Comparison of ENCODE assay signal across 28 mouse cellular contexts in genomic region chr10:120921501-120921900, GRCm38 (mm10). TPM values are rescaled to one million over a fixed set of nuclear protein-coding genes. Genes with fewer than 3 reads are reported as not detected.
A peak's percentile ranks its signal among the peaks of the same experiment; 100 is the strongest.
DNase-seq lines count a peak whose midpoint lies in the region.
"Had no signal": no experiment of that assay in that cellular context is flagged by ENCODE, and none has a peak within 500 bp of the region (broad histone marks: within the 10 kb centered on the region; RNA-seq: fewer than 3 reads in every experiment).

No protein-coding gene starts in this region.

- H3K27ac ChIP-seq in hindbrain, embryonic 10.5 days, result no peak overlapping the region
- H3K27ac ChIP-seq: embryonic facial prominence, embryonic 12.5 days; embryonic facial prominence, embryonic 15.5 days; gastrocnemius, adult 2 months; heart, embryonic 15.5 days; hindbrain, embryonic 12.5 days; hindbrain, embryonic 15.5 days had no signal

- intact Hi-C loops in heart, postnatal 25 days (cut with DNase I), result no loop called here
- intact Hi-C loops in left cerebral cortex, postnatal 25 days (cut with DNase I), result no loop called here

- H3K36me3 ChIP-seq in hindbrain, embryonic 10.5 days, result peaks cover 29% of the 10 kb centered on the region

- 80% methylated on average over 2 of the region's 2 CpGs for WGBS in hindbrain, embryonic 10.5 days

- no peaks in the 10 kb centered on the region for H3K9me3 ChIP-seq in hindbrain, embryonic 10.5 days
- H3K9me3 ChIP-seq: embryonic facial prominence, embryonic 12.5 days; embryonic facial prominence, embryonic 15.5 days; G1E; heart, embryonic 12.5 days; heart, embryonic 15.5 days; hindbrain, embryonic 12.5 days; hindbrain, embryonic 15.5 days had no signal

- DNase-seq in adrenal gland, adult 2 months, result peak; percentile 44
- DNase-seq in adrenal gland, adult 18-20 months (ENCODE audit: low spot score in 2 of 2), result no peak
- DNase-seq in heart, adult 11 months, result peak; percentile 48
- DNase-seq in heart, postnatal 25 days (ENCODE audit: low spot score), result no peak
- DNase-seq in Muller cell, postnatal 12 days (ENCODE audit: inconsistent ontology term), result peak; percentile 87
- DNase-seq in hindbrain, embryonic 10.5 days (ENCODE audit: low spot score), result no peak
- DNase-seq in left cerebral cortex, postnatal 25 days (ENCODE audit: low spot score in 2 of 2), result no peak
- DNase-seq: adrenal gland, adult 8-10 months; B cell, adult 2 months; cerebellum, adult 11 months; cerebellum, adult 2 months; cerebellum, adult 9-11 months; cerebellum, postnatal 25 days; forebrain, postnatal 0 days; gastrocnemius, adult 2 months; gastrocnemius, postnatal 14 days; heart, adult 18-20 months; heart, postnatal 10 days; heart, postnatal 4 days had no signal

- no peaks in the 10 kb centered on the region for H3K27me3 ChIP-seq in hindbrain, embryonic 10.5 days (ENCODE audit: insufficient read depth, poor library complexity, severe bottlenecking)
- H3K27me3 ChIP-seq: CH12.LX; embryonic facial prominence, embryonic 12.5 days; embryonic facial prominence, embryonic 15.5 days; heart, embryonic 12.5 days; heart, embryonic 15.5 days; hindbrain, embryonic 12.5 days; hindbrain, embryonic 15.5 days; Patski had no signal

- H3K4me1 ChIP-seq in hindbrain, embryonic 10.5 days (replicated peaks), result no peaks in the 10 kb centered on the region
- H3K4me1 ChIP-seq: embryonic facial prominence, embryonic 12.5 days; embryonic facial prominence, embryonic 15.5 days; hindbrain, embryonic 12.5 days; hindbrain, embryonic 15.5 days had no signal

- no peak overlapping the region for H3K4me3 ChIP-seq in hindbrain, embryonic 10.5 days
- H3K4me3 ChIP-seq: embryonic facial prominence, embryonic 12.5 days; embryonic facial prominence, embryonic 15.5 days; gastrocnemius, adult 2 months; heart, embryonic 12.5 days; heart, embryonic 15.5 days; hindbrain, embryonic 12.5 days; hindbrain, embryonic 15.5 days had no signal

RNA-seq across cellular contexts. Expression of gene Msrb3, which starts 22.6 kb away (rescaled TPM):
- 10 to 100 TPM; 37.9 to 71.3 TPM for total RNA-seq in adrenal gland, adult 2 months (2021)
- polyA plus RNA-seq in adrenal gland, adult 2 months (2012; rRNA removed), result 38.5 and 39.2 TPM in 2 replicates
- 10 to 100 TPM; 42.7 to 62.5 TPM for total RNA-seq in adrenal gland, adult 18-20 months (2021)
- 100 to 1,000 TPM; 101 to 106 TPM for total RNA-seq in heart, postnatal 25 days (2021)
- 3.1 and 4.5 TPM in 2 replicates for polyA plus RNA-seq in hindbrain, embryonic 10.5 days (2016; fragmentation: Nextera tagmentation; extraction: Ambion mirVana)
- total RNA-seq in left cerebral cortex, postnatal 25 days (2021), result 1 to 10 TPM; 5.7 to 6.0 TPM
- total RNA-seq: CH12.LX had no signal
- polyA plus RNA-seq: G1E had no signal

RNA-seq across cellular contexts. Expression of gene Lemd3, which starts 57.6 kb away (rescaled TPM):
- 10 to 100 TPM; 22.4 to 22.8 TPM for total RNA-seq in adrenal gland, adult 2 months (2021)
- polyA plus RNA-seq in adrenal gland, adult 2 months (2012; rRNA removed), result 8.0 and 8.3 TPM in 2 replicates
- total RNA-seq in adrenal gland, adult 18-20 months (2021), result 10 to 100 TPM; 20.9 to 24.0 TPM
- total RNA-seq in heart, postnatal 25 days (2021), result 10 to 100 TPM; 11.8 to 12.3 TPM
- 2.3 and 2.6 TPM in 2 replicates for polyA plus RNA-seq in hindbrain, embryonic 10.5 days (2016; fragmentation: Nextera tagmentation; extraction: Ambion mirVana)
- total RNA-seq in left cerebral cortex, postnatal 25 days (2021), result 10 to 100 TPM; 35.0 to 37.6 TPM

Comparison
In these comparisons a context has a peak if more than half of its experiments do, and no peak if none do; other contexts are left out.
1. DNase-seq: peak in adrenal gland, adult 2 months (single experiment), heart, adult 11 months (single experiment) and Muller cell, postnatal 12 days (single experiment); none in adrenal gland, adult 18-20 months (0 of 2), heart, postnatal 25 days (single experiment), hindbrain, embryonic 10.5 days (single experiment) and left cerebral cortex, postnatal 25 days (0 of 2).
2. RNA of gene Msrb3, which starts 22.6 kb away (total RNA-seq): 101 to 106 TPM in heart, postnatal 25 days, 37.9 to 71.3 TPM in adrenal gland, adult 2 months and 42.7 to 62.5 TPM in adrenal gland, adult 18-20 months; 5.7 to 6.0 TPM in left cerebral cortex, postnatal 25 days; every median in the first group is over 4 times any median in the second.